Mouse (Mus musculus) neutrophil, adult 5-6 weeks (primary cell): ENCODE results near the gene St13. TPM values are rescaled to one million over a fixed set of nuclear protein-coding genes. Genes with fewer than 3 reads are reported as not detected.
A peak's percentile ranks its signal among the peaks of the same experiment; 100 is the strongest.

Experiments
- ATAC-seq: fragments of 151-379, 151-347 bp; 2 replicates; pipeline ENCODE4 v1.8.0; 2017; ENCODE audit warnings: mild to moderate bottlenecking, moderate TSS enrichment; ENCODE audit not compliant: insufficient number of reproducible peaks, poor library complexity, low FRiP score, severe bottlenecking; ENCODE audit errors: extremely low read depth
- total RNA-seq: library from RNA; stranded (forward); fragments of 200-1000 nt; gene quantifications from 2 replicates; pipeline ENCODE4 v1.2.3, GENCODE M21; 2017

St13 gene
- total RNA-seq, 1 experiment from 2014 or later = 129 TPM

DNA sequence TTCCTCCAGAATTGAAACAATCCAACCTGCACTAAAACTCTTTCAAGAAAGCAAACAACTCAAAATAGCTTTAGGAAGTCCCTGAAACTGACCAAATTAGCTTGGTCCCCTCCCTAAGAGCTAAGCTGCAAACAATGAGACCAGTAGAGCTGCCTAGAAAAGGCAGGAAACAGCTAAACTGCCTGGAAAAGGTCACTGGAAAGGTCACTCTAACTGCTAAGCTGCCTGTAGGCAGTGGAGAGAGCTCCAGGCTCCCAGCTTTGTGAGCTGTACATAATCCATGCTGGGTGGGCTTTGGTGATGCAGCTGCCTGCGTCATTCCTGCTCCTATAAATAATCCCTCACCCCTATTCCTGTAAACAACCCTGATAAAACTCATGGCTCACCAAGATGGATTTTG is 29.5 kb downstream of the St13 start:
- ATAC-seq = no peak

DNA sequence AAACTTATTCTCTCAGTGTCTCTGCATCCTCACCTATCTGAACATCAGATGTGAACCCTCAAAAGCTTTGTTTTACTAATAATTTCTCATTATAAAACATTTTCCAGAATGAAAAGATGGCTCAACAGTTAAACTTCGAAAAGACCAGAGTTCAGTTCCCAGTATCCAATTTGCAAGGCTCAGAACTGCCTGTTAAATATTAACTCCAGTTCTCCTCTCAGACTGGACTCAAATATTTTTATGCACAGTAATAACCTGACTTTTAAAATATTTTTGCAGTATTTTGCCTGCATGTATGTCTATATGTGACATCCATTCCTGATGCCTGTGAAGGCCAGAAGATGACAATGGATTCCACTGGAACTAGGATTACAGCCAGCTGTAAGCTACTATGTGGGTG is 31.3 kb downstream of the St13 start:
- ATAC-seq = no peak

DNA sequence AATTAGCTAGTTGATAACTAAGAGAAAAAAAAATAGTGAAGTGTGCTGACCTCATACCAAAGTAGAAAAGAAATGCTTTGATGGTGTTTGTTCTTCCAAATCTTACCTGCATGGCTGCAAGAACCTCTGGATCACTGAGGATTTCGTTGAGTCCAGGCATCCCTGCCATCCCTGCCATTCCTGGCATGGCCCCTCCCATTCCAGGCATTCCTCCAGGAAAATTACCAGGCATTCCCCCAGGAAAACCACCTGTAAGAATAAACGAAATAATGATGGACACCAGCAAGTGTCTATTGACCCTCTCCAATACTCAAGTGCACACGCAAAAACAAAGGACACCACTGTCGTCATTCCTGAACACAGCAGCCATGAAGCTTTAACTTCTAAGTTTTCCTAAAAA is 33.6 kb downstream of the St13 start:
- ATAC-seq = no peak

DNA sequence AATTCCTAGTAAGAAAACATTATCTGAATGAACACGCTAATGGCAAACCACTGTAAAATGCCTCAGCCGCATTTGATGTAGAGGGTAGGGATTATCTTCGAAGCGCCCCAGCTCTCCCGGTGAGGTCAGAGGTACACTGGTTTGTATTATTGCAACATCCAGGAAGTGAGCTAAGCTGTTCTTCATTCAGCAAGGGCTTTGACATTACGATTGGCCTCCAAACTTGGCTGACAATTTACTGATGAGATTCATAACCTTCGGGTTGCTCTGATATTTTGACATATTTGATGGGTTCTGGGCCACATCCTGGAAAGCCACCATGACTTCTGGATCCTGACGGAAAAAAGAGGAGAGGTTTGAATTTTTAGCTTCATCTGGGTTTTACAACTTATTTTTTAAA is 34.6 kb downstream of the St13 start:
- no peak for ATAC-seq

DNA sequence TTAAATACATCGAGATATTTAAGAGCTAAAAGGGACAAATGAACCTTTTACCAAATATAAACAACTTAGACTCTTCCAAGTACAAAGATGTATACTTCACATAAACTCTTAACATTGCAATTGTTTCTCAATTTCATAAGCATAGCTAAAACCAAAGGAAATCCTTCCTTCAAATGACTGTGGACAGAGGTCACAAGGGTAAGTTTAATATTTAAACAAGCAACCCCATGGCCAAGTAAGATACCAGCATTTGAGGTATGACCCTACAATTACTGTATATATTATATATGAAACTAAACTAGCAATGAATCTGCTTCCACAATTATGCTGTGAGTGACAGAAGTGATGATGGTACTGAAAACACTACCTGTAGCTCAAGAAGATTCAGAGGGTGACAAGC is 35.6 kb downstream of the St13 start:
- no peak for ATAC-seq

DNA sequence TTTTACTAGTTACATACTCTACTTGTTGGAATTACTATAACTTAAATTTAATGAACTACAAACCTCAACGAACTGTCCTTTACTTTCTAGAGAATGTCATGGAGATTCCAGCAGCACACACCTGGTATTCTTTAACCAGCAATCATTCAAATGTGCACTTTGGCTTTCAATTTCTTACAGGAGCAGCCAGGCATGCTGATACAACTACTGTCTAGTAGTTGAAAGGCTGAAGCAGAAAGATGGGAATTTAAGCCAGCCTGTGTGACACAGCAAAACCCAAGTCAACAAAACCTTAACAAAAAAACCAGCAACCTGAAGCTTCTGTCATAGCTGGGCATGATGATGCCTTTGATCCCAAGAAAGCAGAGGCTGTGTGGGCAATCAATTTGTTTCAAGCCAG is 37.4 kb downstream of the St13 start:
- no peak for ATAC-seq

DNA sequence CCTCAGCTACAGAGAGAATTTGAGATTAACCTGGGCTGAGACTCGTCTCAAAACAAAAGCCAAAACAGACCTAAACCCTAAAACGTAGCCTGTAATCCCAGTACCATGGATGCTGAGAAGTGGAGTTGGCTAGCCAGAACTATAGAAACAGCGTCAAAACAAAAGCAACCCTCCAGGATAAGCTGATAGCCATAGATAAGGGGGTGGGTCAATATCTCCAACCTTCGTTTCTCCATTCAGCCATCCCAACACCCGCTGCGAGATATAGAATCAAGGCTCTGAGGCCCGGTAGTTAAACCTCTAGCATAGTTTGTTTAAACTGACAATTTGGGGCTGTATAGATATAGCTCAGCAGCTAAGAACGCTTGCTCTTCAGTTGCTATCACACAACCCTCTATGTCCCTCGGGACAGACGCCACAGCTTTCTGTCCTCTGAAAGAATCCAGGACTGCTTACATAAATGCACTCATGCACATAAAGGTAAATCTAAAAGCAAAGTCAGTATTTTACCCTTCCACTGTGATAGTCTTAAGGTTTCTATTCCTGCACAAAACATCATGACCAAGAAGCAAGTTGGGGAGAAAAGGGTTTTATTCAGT is 38.4 kb downstream of the St13 start:
- ATAC-seq = no peak

DNA sequence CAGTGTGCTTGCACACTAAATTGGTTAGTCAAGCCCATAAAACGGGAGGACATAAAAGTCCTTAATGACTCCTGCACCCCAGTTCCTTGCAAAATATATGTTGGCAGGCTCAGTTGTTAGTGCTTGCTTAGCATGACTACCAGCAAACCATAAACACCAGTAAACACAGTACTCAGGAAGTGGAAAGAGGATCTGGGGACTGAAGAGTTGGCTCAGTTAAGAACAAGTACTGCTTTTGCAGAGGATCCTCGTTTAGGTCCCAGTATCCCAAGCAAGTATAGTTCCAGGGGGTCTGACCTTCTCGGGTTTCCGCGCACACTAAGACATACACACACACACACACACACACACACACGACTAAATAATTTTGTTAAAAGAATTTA is 38.9 kb downstream of the St13 start:
- ATAC-seq = peak; percentile 17; the same call in 1 of the 2 replicates

DNA sequence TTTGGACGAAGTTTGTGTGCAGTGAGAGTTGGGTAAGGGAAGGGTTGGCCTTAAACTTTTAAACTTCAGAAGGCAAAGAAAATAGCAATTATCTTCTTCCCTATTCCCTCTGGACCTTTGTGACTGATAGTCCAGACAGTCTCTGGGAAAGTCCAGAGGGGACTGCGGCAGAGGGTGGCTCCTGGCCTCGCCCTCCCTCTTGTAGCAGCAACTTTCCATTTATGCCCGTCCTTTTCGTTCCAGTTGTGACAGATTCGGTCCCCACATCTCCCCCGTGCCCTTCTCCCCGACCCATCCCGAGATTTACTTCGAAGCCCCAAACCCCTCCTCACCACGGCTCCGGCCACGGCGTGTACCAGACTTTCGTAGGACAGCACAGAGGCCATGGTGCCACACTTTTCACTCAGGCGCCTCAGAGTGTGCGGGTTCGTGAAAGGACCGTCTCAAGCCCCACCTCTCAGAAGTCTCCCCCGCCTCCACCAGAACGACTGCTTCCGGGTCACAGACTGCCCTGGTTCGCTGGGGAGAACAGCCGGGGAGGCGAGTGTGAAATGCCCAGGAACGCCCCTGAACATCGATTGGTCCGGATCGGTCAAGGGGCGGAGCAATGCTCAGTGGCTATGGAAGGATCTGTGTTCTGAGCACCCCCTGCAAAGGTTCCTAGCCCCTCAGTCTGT is 39.4 kb downstream of the St13 start, which contains the start of gene Slc25a17:
Gene Slc25a17, minus strand, starts transcription at position 468 of the 677 bp plus-strand sequence.
- ATAC-seq = peak; percentile 100

DNA sequence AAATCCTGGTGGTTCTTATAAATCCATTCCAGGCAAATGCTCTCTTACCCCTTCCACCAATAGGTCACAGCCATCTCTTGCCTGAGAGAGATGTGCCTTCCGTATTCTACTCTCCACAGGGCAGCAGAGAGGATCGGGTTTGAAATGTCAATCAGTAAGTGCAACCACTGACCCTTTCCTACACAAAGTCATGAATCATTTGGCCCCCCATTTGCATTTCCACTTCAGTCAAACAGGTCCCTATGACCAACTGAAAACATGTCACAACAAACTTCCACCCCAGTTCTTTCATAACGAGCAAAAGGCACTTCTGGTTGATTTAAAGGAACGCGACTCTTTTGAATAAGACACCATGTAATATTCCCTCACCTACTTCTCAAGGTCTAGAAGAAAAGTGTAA is 40.5 kb downstream of the St13 start:
- no peak for ATAC-seq

DNA sequence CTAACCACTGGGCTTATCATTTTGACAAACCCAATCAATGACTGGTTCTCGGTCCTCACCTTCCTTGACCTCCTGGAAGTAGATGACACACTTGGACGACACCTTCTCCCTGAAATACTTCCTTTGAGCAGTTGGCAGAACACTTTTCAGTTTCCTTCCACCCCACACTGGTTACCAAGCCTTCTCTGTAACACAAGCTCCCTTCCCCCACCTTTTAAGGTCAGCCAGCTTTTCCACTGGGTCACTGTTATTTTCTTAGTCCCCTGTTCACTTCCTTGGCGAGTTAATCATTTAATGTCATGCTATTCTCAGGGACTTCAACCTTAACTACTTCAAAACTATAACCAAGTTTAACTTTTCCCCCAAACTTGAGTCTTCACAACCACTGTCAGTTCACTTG is 40.9 kb downstream of the St13 start:
- ATAC-seq = no peak

DNA sequence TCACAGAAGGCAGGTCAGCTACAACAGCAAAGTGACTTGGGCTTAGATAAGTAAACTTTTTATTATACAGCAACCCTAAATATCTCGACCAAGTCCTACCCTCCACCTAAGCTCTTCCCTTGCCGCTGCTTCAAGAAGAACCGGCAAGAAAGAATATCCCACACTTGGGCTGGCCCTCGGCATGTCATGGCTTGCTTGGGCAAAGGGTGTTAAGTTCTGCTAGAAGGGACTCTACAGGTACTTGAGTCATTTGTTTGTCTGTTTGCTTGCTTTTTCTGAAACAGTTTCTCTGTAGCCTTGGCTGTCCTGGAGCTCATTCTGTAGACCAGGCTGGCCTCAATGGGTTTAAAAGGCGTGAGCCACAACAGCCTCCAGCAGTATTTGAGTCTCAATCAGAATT is 42.9 kb downstream of the St13 start:
- no peak for ATAC-seq

DNA sequence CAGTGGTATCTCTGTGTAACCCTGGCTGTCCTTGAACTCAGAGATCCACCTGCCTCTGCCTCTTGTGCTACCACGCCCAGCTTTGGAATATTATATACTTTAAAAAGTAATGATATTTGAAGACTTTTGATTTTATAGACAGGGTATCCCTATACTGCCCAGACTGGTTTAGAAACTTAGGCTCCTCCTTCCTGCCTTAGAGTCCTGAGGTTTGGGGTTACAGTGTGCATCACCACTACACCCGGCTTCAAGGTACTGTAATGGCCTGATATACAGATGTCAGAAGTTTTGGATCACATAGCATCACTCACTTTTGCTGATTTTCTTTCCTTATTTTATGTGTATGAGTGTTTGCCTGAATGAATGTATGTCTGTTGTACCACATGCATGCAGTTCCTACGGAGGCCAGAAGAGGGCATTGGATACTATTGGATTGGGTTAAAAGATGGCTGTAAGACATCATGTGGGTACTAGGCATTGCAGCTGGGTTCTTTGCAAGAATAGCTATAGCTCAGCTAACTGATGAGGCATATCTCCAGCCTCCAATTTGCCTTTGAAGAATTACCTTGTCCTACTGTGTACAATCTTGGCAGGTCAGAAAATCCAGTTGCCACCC is 44.6 kb downstream of the St13 start:
- ATAC-seq = peak; percentile 89

DNA sequence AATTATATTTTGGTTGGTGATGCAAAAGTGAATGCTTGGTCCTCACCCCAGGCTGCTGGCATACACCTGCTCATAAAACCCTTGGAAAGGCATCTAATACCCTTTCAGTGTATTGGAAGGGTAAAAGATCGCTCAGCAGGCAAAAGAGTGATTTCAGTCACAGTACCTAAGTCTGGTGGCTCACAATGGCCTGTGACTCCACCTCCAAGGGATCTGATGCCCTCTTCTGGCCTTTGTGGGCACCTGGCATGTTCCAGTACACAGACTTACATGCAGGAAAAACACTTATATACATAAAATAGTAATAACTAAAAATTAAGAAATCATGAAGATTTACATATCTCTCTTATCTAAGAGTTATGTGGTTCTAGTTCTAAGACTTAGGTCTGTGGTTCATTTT is 47.2 kb downstream of the St13 start:
- no peak for ATAC-seq

DNA sequence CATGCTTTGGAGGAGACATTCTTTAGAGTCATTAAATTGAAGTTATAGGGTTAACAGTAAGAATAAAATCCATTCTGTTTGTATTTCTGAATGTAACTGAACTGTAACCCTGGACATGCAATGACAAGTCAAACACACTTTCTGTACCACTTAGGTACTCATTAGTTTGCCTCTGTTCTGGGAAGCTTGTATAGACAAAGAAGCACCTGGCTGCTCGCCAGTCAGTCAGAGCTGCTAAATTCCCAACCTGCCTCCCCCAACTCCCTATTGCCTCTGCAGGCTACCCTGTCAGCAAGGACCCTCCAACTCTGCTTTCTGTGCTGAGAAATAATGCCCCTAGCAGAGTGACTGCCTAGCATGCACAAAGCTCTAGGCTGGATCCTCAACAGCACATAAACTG is 49.5 kb downstream of the St13 start:
- no peak for ATAC-seq

DNA sequence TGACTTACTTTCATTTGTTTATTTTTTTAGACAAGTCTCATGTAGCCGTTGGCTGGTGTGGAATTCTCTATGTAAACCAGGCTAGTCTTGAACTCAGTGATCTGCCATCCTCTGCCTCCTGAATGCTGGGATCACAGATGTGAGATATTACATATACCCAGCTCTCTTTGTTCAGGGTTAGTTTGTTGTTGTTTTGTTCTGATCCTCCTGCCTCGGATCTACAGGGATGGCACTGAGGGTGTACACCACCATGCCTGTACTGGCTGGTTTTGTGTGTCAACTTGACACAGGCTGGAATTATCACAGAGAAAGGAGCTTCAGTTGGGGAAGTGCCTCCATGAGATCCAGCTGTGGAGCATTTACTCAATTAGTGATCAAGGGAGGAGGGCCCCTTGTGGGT is 51.5 kb downstream of the St13 start:
- ATAC-seq = no peak

DNA sequence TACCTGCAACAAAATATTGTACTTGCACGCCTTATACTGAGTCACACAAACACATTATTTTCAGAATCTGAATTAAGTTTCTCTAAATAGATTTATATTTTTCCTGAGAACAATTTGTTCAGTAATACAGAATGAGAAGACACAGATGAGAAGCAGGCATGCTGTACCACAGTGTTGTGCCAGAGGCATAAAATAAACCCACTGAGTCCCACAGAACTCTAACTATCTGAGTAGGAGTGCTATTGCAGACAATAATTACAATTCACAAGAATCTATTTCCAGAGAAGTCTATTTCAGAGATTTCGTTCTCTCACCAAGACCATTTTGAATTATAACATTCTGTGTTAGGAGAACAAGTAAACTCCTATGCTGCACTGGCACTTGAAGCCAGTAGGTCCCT is 52.4 kb downstream of the St13 start:
- ATAC-seq = no peak

DNA sequence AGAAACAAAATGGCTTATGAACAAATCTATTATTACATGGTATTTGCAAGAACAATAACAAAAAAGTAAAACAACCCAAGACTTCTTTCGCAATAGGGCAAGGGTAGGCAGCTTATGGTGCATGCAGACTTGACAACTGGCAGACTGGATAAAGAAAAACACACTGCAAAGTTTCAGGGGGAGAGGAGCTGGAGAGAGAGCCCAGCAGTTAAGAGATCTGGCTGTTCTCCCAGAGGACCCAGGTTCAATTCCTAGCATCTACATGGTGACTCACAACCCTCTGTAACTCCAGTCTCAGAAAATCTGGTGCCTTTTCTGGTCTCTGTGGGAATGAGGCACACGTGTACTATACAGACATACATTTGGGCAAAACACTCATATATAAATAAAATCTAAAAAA is 58.5 kb downstream of the St13 start:
- no peak for ATAC-seq

DNA sequence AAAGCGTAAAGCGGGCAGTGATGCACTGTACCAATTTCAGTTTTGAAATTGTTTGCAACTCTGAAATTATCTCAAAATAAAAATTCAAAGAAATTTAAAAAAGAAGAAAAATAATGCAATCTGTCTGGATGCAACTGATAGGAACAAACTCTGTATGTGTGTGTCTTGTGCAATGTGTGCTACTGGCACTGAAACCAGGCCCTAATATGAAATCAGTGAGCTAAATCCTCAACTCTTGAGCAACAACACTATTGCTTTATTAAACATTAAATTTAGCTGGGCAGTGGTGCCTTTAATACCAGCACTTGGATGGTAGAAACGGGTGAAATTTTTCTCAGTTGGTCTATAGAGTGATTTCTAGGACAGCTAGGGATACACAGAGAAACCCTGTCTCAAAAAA is 60.7 kb downstream of the St13 start:
- no peak for ATAC-seq

DNA sequence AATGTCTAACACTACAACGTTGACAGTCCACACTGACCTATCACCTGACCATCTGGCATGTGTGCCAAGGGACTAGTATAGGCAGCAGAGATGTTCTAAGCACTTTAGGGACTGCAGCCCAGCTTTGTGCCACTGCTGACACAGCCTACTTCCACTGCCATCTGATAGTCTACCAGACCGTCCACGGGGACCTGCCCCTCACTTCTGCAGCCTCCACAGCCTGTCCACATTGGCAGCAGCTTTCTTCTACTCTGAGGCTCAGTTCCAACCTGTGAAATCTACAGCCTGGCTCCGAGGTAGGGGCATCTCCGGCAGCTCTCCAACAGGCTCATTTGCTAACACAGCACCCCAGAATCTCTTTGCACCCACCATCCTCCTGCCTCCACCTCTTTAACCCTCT is 63.4 kb downstream of the St13 start:
- no peak for ATAC-seq

DNA sequence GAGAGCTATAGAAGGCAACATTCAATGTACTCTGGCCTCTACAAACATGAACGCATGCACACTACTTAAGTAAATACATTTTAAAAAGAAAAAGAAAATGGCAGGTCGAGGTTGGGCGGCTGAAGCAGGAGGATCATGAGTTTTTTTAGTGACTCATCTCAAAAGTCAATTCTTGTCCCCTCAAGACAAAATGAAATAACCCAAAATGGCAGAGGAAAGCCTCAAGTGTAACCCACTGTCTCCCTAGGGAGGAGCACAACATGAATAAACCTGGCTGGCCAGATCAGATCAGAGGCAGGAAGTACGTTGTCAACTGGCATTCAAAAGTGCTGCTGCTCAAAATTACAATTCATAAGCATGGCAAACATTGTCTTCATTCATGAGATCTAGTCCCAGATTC is 67.4 kb downstream of the St13 start:
- no peak for ATAC-seq
